Mouse (Mus musculus): ENCODE results near the gene Diaph3.
"Not testable (repeated sequence)": the region's sequence is repeated elsewhere in the genome, so short reads cannot be mapped to it uniquely, and the experiment has no call there.

Gene Diaph3

DNA sequence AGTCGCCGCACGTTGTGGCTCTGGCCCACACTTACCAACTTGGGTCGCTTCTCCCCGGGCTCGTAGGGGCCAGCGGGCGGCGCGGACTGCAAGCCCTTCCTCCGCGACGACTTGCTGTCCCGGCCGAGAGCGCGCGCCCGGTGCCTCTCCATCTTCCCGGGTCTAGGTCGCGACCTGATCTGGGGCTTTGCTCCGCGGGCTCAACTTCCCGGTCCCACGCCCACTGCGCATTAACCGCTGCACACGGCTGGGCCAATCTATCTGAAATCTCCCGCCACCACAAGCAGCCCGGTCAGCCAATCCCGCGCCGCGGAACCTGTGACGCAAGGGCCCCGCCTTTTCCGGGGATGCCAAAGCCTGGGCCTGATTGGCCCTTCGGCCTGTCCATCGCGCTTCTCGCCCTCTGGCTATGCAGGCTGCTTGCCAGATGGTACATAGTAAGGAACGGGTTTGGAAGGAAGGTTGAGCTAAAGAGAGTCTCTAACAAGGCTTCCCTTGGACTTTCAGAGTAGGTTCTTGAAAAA lies at the start of gene Diaph3:
Diaph3 (minus strand) TSS at position 273 of the 524 bp plus-strand sequence.
- peak; percentile 97 to 99 for DNase-seq (ENCODE audit: low spot score in 2 of 2)

GRCm38 (mm10) chr14:87190685-87191084 lies 49.6 kb upstream of the Diaph3 start:
- DNase-seq (ENCODE audit: low spot score in 2 of 2) = no peak

- no peak for DNase-seq (ENCODE audit: low spot score in 2 of 2)
These were observed 30.5 kb upstream of the Diaph3 start for GRCm38 (mm10) chr14:87171577-87171976.

DNA sequence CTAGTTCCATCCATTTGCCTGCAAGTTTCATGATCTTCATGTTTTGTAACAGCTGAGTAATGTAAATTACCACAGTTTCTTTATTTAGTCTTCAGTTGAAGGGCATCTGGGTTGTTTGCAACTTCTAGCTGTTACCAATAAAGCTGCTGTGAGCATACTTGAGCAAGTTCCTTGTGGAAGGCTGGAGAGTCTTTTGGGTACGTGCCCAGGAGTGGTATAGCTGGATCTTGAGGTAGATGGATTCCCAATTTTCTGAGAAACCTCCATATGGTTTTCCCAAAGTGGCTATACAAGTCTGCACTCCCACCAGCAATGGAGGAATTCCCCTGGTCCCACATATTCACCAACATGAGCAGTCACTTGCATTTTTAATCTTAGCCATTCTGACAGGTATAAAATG lies 28.1 kb upstream of the Diaph3 start:
- DNase-seq (ENCODE audit: low spot score in 2 of 2) = no peak

GRCm38 (mm10) chr14:87155621-87156238 lies 14.7 kb upstream of the Diaph3 start:
- DNase-seq (ENCODE audit: low spot score in 2 of 2) = no peak

DNA sequence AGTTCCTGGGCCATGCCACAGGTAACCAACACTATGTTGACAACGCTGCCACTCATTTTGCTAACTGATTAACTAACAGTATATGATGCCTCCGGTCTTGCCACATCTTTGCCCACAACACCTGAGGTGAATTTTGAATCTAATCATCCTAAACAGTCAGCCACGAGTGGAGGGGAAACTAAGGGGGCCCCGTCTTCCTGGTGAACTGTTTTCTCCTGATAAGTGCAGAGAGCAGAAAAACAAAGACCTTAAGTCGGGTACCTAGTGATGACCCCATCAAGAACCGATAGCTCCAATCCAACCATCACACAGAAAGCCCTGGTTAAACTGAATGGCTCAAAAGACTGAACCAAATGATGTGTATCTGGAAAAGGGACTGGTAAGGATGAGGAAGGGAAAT lies 8.6 kb upstream of the Diaph3 start:
- DNase-seq (ENCODE audit: low spot score in 2 of 2) = no peak

GRCm38 (mm10) chr14:87146704-87147103 lies 5.7 kb upstream of the Diaph3 start:
- no peak for DNase-seq (ENCODE audit: low spot score in 2 of 2)

DNA sequence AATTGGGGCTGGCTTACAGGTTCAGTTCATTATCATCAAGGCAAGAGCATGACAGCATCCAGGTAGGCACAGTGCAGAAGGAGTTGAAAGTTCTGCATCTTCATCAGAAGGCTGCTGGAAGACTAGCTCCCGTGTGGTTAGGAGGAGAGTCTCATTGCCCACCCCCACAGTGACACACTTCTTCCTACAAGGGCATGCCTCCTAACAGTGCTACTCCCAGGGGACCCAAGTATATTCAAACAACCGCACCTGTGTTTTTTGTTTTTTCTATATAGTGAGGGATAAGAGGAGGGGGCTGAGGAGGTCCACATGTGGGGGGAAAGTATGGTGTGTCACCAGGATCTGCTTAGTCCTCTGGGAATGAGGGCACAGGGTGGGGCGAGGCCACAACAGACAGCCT lies 4.3 kb upstream of the Diaph3 start:
- no peak for DNase-seq (ENCODE audit: low spot score in 2 of 2)

GRCm38 (mm10) chr14:87141777-87142176 lies 742 bp upstream of the Diaph3 start:
- DNase-seq (ENCODE audit: low spot score in 2 of 2) = no peak

DNA sequence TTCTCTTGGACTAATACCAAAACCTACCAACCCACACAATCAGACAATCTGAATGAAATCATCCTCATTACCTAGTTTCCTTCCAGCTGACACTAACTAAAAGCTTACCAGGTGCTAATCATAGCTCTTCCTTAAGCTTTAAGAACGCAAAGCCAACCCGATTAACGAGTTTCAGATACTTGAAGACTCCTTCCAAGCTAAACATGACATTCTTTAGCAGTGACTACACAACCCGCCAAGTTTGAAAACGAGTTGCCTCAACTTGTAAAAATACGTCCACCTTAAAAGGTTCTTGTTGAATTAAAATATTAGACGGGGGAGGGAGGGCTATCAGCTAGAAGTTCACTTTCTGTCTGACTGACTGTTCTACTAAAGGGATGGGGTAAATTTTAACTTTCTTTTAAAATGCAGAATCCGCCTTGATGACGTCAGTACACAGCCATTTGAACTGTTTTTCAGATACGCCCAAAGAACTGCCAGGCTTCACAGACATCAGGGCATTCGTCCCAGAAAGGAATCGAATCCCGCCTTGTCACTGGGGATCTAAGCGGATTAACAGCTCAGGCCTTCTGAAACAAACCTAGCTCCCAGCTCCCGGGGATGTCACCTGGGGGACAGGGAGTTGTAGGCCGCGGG lies 590 bp downstream of the Diaph3 start:
- no peak for DNase-seq (ENCODE audit: low spot score in 2 of 2)

GRCm38 (mm10) chr14:87126076-87126639 lies 14.9 kb downstream of the Diaph3 start:
- no peak for DNase-seq (ENCODE audit: low spot score in 2 of 2)

GRCm38 (mm10) chr14:87125492-87125891 lies 15.5 kb downstream of the Diaph3 start:
- DNase-seq (ENCODE audit: low spot score in 2 of 2) = no peak

DNA sequence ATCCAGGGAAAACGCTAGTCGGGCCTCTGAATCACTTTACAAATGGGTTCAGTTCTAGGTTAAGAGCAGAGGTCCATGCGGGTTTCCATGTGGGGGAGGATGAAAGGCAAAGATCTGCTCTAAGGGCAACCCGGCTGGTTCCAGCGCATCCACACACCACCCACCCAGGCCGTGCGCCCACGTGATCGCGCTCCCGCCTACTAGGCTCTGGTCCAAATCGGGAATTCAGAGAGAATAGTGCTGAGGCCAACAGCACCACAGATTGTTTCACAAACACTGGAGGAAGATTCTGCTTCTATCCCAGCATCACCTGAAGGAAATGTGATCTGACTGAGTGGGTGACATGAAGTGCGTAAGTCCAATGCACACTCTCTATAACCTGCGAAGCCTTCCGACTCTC lies 17.9 kb downstream of the Diaph3 start:
- no peak for DNase-seq (ENCODE audit: low spot score in 2 of 2)

- DNase-seq (ENCODE audit: low spot score in 2 of 2) = no peak
These were observed 19.2 kb downstream of the Diaph3 start for GRCm38 (mm10) chr14:87121868-87122267.

DNA sequence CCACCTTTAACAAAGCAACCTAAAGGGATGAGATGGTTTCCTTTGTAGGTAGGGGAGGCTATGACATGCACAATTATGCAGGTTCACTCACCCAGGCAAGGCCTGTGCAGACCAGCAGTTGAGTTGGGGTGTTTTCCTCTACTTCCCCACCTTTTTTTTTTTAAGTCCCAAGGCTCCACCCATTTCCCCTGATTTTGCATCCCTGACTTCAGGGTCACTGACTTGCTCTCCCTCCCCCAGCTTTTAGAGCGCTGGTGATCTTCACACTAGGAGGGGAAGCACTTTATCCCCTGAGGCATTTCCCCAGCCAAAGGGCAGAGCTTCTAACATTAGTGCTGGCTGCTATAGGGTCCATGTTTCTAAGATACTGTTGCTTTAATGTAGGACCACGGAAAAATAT lies 30.4 kb downstream of the Diaph3 start:
- DNase-seq (ENCODE audit: low spot score in 2 of 2) = no peak

DNA sequence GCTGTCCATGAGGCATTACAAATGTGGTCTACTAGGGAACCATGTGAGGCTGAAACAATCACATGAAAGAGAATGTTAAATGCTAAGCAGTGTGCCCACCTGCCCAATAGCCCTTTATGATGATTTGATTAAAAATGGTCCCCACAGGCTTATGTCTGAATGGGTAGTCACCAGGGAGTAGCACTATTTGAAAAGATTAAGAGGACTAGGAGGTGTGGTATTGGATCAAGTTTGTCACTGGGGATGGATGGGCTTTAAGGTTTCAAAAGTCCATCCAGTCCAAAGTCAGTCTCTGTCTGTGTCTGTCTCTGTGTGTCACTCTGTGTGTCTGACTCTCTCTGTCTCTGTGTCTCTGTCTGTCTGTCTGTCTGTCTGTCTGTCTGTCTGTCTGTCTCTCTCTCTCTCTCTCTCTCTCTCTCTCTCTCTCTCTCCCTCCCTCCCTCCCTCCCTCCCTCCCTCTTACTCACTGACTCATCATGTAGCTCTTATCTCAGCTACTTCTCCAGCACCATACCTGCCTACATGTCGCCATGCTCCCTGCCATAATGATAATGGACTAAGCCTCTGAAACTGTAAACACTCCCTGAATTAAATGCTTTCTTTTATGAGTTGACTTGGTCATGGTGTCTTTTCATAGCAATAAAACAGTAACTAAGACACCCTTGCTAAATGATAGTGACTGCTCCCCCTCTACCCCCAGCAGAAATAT lies 41.5 kb downstream of the Diaph3 start:
- no peak for DNase-seq (ENCODE audit: low spot score in 2 of 2)

DNA sequence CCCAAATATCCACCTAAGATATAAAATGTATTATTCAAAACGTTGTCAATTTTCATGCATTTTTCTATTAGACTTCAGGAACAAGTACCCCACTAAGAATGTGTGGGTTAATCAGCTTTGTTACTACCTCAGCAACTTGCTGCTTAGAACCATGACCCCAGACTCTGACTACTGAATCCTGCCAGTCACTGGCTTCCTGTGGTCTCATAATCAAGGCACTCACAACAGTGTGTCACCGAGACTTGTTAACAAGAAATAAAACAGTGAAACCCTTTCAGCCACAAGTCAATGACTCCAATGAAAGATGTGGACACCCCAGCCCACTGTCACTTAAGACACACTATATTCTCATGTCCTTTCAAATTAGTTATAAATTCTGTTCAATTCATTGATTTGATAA lies 42.9 kb downstream of the Diaph3 start:
- DNase-seq (ENCODE audit: low spot score in 2 of 2) = no peak

- DNase-seq (ENCODE audit: low spot score in 2 of 2) = no peak
These were observed 49.5 kb downstream of the Diaph3 start for GRCm38 (mm10) chr14:87091522-87091921.

GRCm38 (mm10) chr14:87091108-87091507 lies 49.9 kb downstream of the Diaph3 start:
- DNase-seq (ENCODE audit: low spot score in 2 of 2) = no peak

DNA sequence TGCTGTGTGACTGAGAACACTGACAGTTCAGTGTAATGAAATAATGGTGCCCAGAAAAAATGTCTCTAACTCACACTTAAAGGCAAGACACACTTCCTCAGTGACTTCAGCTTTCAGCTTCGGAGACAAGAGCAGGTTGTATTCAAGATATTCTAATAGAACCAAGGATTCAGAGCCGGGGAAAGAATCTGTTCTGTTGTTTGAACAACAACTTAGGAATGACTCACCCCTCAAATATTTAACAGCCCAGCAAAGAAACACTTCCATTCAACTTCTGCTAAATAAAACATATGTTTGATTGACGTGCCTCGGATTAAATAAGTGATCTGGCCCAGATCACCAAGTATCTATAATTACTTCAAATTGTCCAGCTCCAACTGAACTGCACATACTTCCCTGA lies 52.1 kb downstream of the Diaph3 start:
- DNase-seq (ENCODE audit: low spot score in 2 of 2) = no peak

DNA sequence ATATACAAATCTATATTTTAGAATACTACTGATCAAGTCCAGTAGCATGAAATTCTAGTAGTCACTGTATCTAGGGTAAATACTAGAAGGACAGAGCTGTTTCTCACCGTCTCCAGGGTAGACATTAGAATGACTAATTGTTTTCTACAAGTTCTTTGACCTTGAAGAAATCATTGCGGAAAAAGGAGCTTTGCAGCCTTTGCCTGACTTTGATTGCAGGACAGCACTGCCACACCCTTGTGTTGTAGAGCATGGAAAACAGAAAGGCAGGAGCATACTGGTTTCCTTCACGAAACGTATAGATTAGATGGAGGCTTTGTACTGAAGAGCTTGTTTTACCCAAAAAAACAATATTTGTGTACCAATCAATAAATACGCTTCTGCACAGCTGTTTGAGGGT lies 52.6 kb downstream of the Diaph3 start:
- no peak for DNase-seq (ENCODE audit: low spot score in 2 of 2)

- no peak for DNase-seq (ENCODE audit: low spot score in 2 of 2)
These were observed 53.0 kb downstream of the Diaph3 start for GRCm38 (mm10) chr14:87087996-87088395.

GRCm38 (mm10) chr14:87084906-87085305 lies 56.1 kb downstream of the Diaph3 start:
- DNase-seq (ENCODE audit: low spot score in 2 of 2) = not testable (repeated sequence)
